Mouse (Mus musculus) CH12.LX (cell line): ENCODE measurements around the gene Ceacam9. TPM values are rescaled to one million over a fixed set of nuclear protein-coding genes. Genes with fewer than 3 reads are reported as not detected.

ENCODE experiments used
- DNase-seq: peaks from one replicate; pipeline ENCODE4 v3.0.0-alpha.2; 2013; ENCODE audit errors: extremely low read depth
- H3K27ac ChIP-seq: 2 replicates; pipeline ENCODE4 v1.5.1; 2012; ENCODE audit warnings: low read depth, mild to moderate bottlenecking, control low read depth, moderate library complexity; ENCODE audit not compliant: insufficient read depth
- H3K27me3 ChIP-seq: replicated peaks from 2 replicates; pipeline ENCODE3; 2012; ENCODE audit warnings: inconsistent platforms
- H3K36me3 ChIP-seq, 2 experiments: replicated peaks in 1 of 2; 2 replicates each; pipeline versions ENCODE3 to v1.6.1; 2012; ENCODE audit warnings: inconsistent platforms in 1 of 2, low read length in 1 of 2, mild to moderate bottlenecking in 1 of 2, mixed read lengths in 1 of 2, moderate library complexity in 1 of 2; ENCODE audit not compliant: control insufficient read depth in 1 of 2, insufficient read depth in 1 of 2
- H3K4me1 ChIP-seq, 2 experiments: 2 replicates each; pipeline ENCODE4 v1.6.1; 2012; ENCODE audit warnings: inconsistent platforms in 1 of 2, moderate library complexity in 1 of 2; ENCODE audit not compliant: insufficient read depth in 2 of 2, control insufficient read depth in 1 of 2
- H3K4me2 ChIP-seq: 2 replicates; pipeline ENCODE4 v1.6.1; 2012; ENCODE audit warnings: low read depth, mild to moderate bottlenecking, control low read depth; ENCODE audit not compliant: poor library complexity, insufficient read depth, severe bottlenecking
- H3K4me3 ChIP-seq, 3 experiments: fragments of 150-350 bp in 1 of 3; sonication (generic) in 1 of 3; replicated peaks in 1 of 3; 2 replicates each; pipeline versions ENCODE3 to v1.5.1; 2011 to 2012; ENCODE audit warnings: low read depth in 2 of 3, low read length in 2 of 3, mild to moderate bottlenecking in 2 of 3, moderate library complexity in 2 of 3, control low read depth in 1 of 3, improper control_type of control experiment in 1 of 3, inconsistent platforms in 1 of 3, mixed read lengths in 1 of 3; ENCODE audit not compliant: poor library complexity in 1 of 3
- H3K79me2 ChIP-seq: replicated peaks from 2 replicates; pipeline ENCODE4 v1.6.1; 2012; ENCODE audit warnings: mild to moderate bottlenecking, moderate library complexity; ENCODE audit not compliant: control insufficient read depth, poor library complexity, insufficient read depth, severe bottlenecking; ENCODE audit errors: extremely low read depth
- H3K9ac ChIP-seq: 2 replicates; pipeline ENCODE4 v1.6.1; 2012; ENCODE audit warnings: low read depth, mild to moderate bottlenecking, control low read depth, moderate library complexity; ENCODE audit not compliant: insufficient read depth
- H3K9me3 ChIP-seq: replicated peaks from 2 replicates; pipeline ENCODE3; 2012; ENCODE audit warnings: low read length, inconsistent platforms, mixed read lengths
- BHLHE40 ChIP-seq: IDR thresholded peaks from 2 replicates; pipeline ENCODE4 v1.6.1; 2011; ENCODE audit warnings: mild to moderate bottlenecking, low read depth, low read length, improper control_type of control experiment
- CHD1 ChIP-seq: IDR thresholded peaks from 2 replicates; pipeline ENCODE4 v1.6.1; 2012; ENCODE audit warnings: low read depth, low read length, improper control_type of control experiment, inconsistent platforms
- CHD2 ChIP-seq: IDR thresholded peaks from 2 replicates; pipeline ENCODE4 v1.6.1; 2011; ENCODE audit warnings: low read length, improper control_type of control experiment
- CTCF ChIP-seq, 2 experiments: IDR thresholded peaks in 1 of 2; conservative IDR thresholded peaks in 1 of 2; 2 replicates each; pipeline ENCODE4 v1.5.1; 2011 to 2012; ENCODE audit warnings: low read depth in 2 of 2, low read length in 2 of 2, improper control_type of control experiment in 1 of 2, inconsistent platforms in 1 of 2, mild to moderate bottlenecking in 1 of 2, moderate library complexity in 1 of 2
- E2F4 ChIP-seq: IDR thresholded peaks from 2 replicates; pipeline ENCODE4 v1.6.1; 2011; ENCODE audit warnings: low read depth, low read length, improper control_type of control experiment; ENCODE audit not compliant: insufficient replicate concordance
- ELF1 ChIP-seq: IDR thresholded peaks from 2 replicates; pipeline ENCODE4 v1.6.1; 2014; ENCODE audit warnings: low read depth, mild to moderate bottlenecking, inconsistent platforms, low read length, improper control_type of control experiment
- EP300 ChIP-seq: IDR thresholded peaks from 2 replicates; pipeline ENCODE4 v1.6.1; 2011; ENCODE audit warnings: low read length, improper control_type of control experiment
- ETS1 ChIP-seq: conservative IDR thresholded peaks from 2 replicates; pipeline ENCODE4 v1.6.1; 2012; ENCODE audit warnings: low read depth, mild to moderate bottlenecking, inconsistent platforms, low read length, improper control_type of control experiment, moderate library complexity
- GABPA ChIP-seq: IDR thresholded peaks from 2 replicates; pipeline ENCODE4 v1.6.1; 2012; ENCODE audit warnings: low read depth, low read length, improper control_type of control experiment, inconsistent platforms; ENCODE audit not compliant: insufficient replicate concordance
- HCFC1 ChIP-seq: IDR thresholded peaks from 2 replicates; pipeline ENCODE4 v1.6.1; 2012; ENCODE audit warnings: low read depth, mild to moderate bottlenecking, inconsistent platforms, low read length, improper control_type of control experiment
- IRF4 ChIP-seq: IDR thresholded peaks from 2 replicates; pipeline ENCODE4 v1.6.1; 2014; ENCODE audit warnings: low read depth, mild to moderate bottlenecking, inconsistent platforms, low read length, improper control_type of control experiment
- JUN ChIP-seq: IDR thresholded peaks from 2 replicates; pipeline ENCODE4 v1.6.1; 2011; ENCODE audit warnings: low read depth, mild to moderate bottlenecking, low read length, improper control_type of control experiment, moderate library complexity; ENCODE audit not compliant: insufficient read depth
- JUND ChIP-seq: conservative IDR thresholded peaks from 2 replicates; pipeline ENCODE4 v1.6.1; 2011; ENCODE audit warnings: low read depth, low read length, improper control_type of control experiment
- KAT2A ChIP-seq: IDR thresholded peaks from 2 replicates; pipeline ENCODE4 v1.6.1; 2012; ENCODE audit warnings: low read length, improper control_type of control experiment, inconsistent platforms; ENCODE audit not compliant: insufficient replicate concordance
- MAFK ChIP-seq: IDR thresholded peaks from 2 replicates; pipeline ENCODE4 v1.6.1; 2011; ENCODE audit warnings: low read length, improper control_type of control experiment; ENCODE audit not compliant: insufficient replicate concordance
- MAX ChIP-seq: IDR thresholded peaks from 2 replicates; pipeline ENCODE4 v1.6.1; 2011; ENCODE audit warnings: low read length, improper control_type of control experiment
- MAZ ChIP-seq: IDR thresholded peaks from 2 replicates; pipeline ENCODE4 v1.6.1; 2012; ENCODE audit warnings: low read depth, mild to moderate bottlenecking, inconsistent platforms, low read length, improper control_type of control experiment, moderate library complexity
- MEF2A ChIP-seq: IDR thresholded peaks from 2 replicates; pipeline ENCODE4 v1.6.1; 2014; ENCODE audit warnings: low read depth, mild to moderate bottlenecking, inconsistent platforms, low read length, improper control_type of control experiment, borderline replicate concordance
- MXI1 ChIP-seq: IDR thresholded peaks from 2 replicates; pipeline ENCODE4 v1.6.1; 2011; ENCODE audit warnings: mild to moderate bottlenecking, low read depth, low read length, improper control_type of control experiment
- MYC ChIP-seq: IDR thresholded peaks from 2 replicates; pipeline ENCODE4 v1.6.1; 2011; ENCODE audit warnings: low read depth, mild to moderate bottlenecking, improper control_type of control experiment, low read length
- NELFE ChIP-seq: IDR thresholded peaks from 2 replicates; pipeline ENCODE4 v1.6.1; 2011; ENCODE audit warnings: low read depth, low read length, improper control_type of control experiment
- NRF1 ChIP-seq: IDR thresholded peaks from 2 replicates; pipeline ENCODE4 v1.6.1; 2014; ENCODE audit warnings: low read depth, mild to moderate bottlenecking, inconsistent platforms, low read length, improper control_type of control experiment, moderate library complexity
- PAX5 ChIP-seq: IDR thresholded peaks from 2 replicates; pipeline ENCODE4 v1.6.1; 2012; ENCODE audit warnings: low read length, inconsistent platforms, mixed read lengths
- POLR2A ChIP-seq: IDR thresholded peaks from 2 replicates; pipeline ENCODE4 v1.6.1; 2011; ENCODE audit warnings: low read depth, mild to moderate bottlenecking, improper control_type of control experiment, low read length
- POLR2AphosphoS2 ChIP-seq: IDR thresholded peaks from 2 replicates; pipeline ENCODE4 v1.6.1; 2011; ENCODE audit warnings: low read depth, low read length, improper control_type of control experiment
- RAD21 ChIP-seq: IDR thresholded peaks from 2 replicates; pipeline ENCODE4 v1.6.1; 2011; ENCODE audit warnings: low read depth, mild to moderate bottlenecking, low read length, improper control_type of control experiment, moderate library complexity
- RCOR1 ChIP-seq: conservative IDR thresholded peaks from 2 replicates; pipeline ENCODE4 v1.6.1; 2012; ENCODE audit warnings: low read depth, mild to moderate bottlenecking, inconsistent platforms, low read length, improper control_type of control experiment
- SIN3A ChIP-seq: IDR thresholded peaks from 2 replicates; pipeline ENCODE4 v1.6.1; 2012; ENCODE audit warnings: low read length, improper control_type of control experiment, inconsistent platforms
- SMC3 ChIP-seq: IDR thresholded peaks from 2 replicates; pipeline ENCODE4 v1.6.1; 2011; ENCODE audit warnings: low read depth, low read length, improper control_type of control experiment
- TBP ChIP-seq: conservative IDR thresholded peaks from 2 replicates; pipeline ENCODE4 v1.6.1; 2011; ENCODE audit warnings: low read depth, low read length, improper control_type of control experiment
- TCF12 ChIP-seq: IDR thresholded peaks from 2 replicates; pipeline ENCODE4 v1.6.1; 2014; ENCODE audit warnings: low read depth, mild to moderate bottlenecking, inconsistent platforms, low read length, improper control_type of control experiment
- UBTF ChIP-seq: IDR thresholded peaks from 2 replicates; pipeline ENCODE4 v1.6.1; 2012; ENCODE audit warnings: low read depth, mild to moderate bottlenecking, inconsistent platforms, low read length, improper control_type of control experiment, moderate library complexity
- USF1 ChIP-seq: IDR thresholded peaks from 2 replicates; pipeline ENCODE4 v1.6.1; 2014; ENCODE audit warnings: low read depth, mild to moderate bottlenecking, inconsistent platforms, low read length, improper control_type of control experiment
- USF2 ChIP-seq: conservative IDR thresholded peaks from 2 replicates; pipeline ENCODE4 v1.6.1; 2011; ENCODE audit warnings: low read depth, low read length, improper control_type of control experiment
- ZC3H11A ChIP-seq: IDR thresholded peaks from 2 replicates; pipeline ENCODE4 v1.6.1; 2012; ENCODE audit warnings: low read depth, mild to moderate bottlenecking, inconsistent platforms, low read length, improper control_type of control experiment
- ZKSCAN1 ChIP-seq: IDR thresholded peaks from 2 replicates; pipeline ENCODE4 v1.6.1; 2012; ENCODE audit warnings: low read depth, inconsistent platforms, low read length, improper control_type of control experiment, borderline replicate concordance
- ZMIZ1 ChIP-seq: IDR thresholded peaks from 2 replicates; pipeline ENCODE4 v1.6.1; 2012; ENCODE audit warnings: low read depth, mild to moderate bottlenecking, inconsistent platforms, low read length, improper control_type of control experiment
- ZNF384 ChIP-seq: IDR thresholded peaks from 2 replicates; pipeline ENCODE4 v1.6.1; 2012; ENCODE audit warnings: low read depth, low read length, improper control_type of control experiment, inconsistent platforms
- dilution Hi-C: fragments of 300-500 bp; cut with MboI; formaldehyde crosslinking; loops from 2 replicates; pipeline ENCODE4 v1.14.3; 2020; ENCODE audit warnings: low sequenced_read_pairs; ENCODE audit not compliant: extremely low pct_unique_long_range_greater_than_20kb, extremely low pct_ligation_motif_present
- in situ Hi-C: fragments of 300-500 bp; cut with MboI; formaldehyde crosslinking; loops from 3 replicates; pipeline ENCODE4 v1.14.3; 2019; ENCODE audit warnings: low sequenced_read_pairs, low pct_ligation_motif_present, low pct_unique_long_range_greater_than_20kb, mixed read lengths
- polyA plus RNA-seq: library from polyadenylated mRNA; unstranded; fragments of >175 nt; gene quantifications from 2 replicates; pipeline ENCODE4 v1.2.1, GENCODE M21; 2012; ENCODE audit warnings: low read depth; ENCODE audit not compliant: insufficient read length
- total RNA-seq, 2 experiments: library from RNA; depleted of rRNA; stranded (reverse); fragments of 300-350 nt in 1 of 2; fragments of >200 nt in 1 of 2; gene quantifications; 2 replicates each; pipeline ENCODE4 v1.2.3; 2012 to 2014

The Ceacam9 gene
- total and polyA plus RNA-seq, 3 experiments = 0.21 TPM; not detected in 2

DNA sequence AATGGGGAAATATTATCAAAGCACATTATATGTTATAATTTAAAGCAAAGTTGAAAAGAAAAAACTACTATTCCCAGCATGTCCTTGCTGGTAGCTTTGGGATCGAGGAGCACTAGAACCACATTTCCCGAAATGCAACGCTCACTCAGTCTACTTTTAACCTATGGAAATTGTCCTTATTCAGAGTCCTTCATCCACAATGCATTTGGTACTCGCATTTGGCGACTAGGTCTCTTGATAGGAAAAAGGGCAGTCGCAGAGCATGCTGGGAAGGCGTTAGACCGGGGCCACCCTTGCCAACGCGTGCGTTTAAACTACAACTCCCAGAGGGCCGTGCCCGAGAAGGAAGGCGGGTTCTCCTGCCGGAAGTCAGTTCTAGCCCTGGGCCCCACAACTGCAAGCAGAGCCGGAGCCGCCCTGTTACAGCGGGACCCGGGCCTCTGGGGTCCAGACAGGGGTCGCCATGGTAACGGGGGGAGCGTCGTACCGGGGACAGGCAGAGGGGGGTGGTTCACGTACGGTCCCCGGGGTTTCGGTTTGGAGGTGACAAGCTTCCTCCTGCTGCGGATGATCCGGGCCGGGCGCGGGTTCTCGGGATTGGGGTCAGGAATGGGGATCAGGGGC lies 16.5 kb downstream of the Ceacam9 start, which contains the start of gene Ap2s1:
TSS of gene Ap2s1 (plus strand) at position 338 of the 624 bp plus-strand sequence.
- no peaks in the 10 kb centered on the region for H3K27me3 ChIP-seq
- in situ Hi-C loops = no loop called here
- peak; percentile 99 for DNase-seq
- dilution Hi-C loops = no loop called here
- H3K9me3 ChIP-seq = no peaks in the 10 kb centered on the region
- H3K27ac ChIP-seq = no peak within 1 kb of the TSS
- H3K4me2 ChIP-seq = peak within 1 kb of the TSS; percentile 89
- H3K9ac ChIP-seq = peak within 1 kb of the TSS; percentile 81
- peaks cover 12% of the 10 kb centered on the region; the same call in 1 of the 2 replicates for H3K79me2 ChIP-seq
- H3K4me3 ChIP-seq = peak within 1 kb of the TSS; percentile 79 to 95 (median 94)
- H3K4me1 ChIP-seq = peaks cover 5 to 21% of the 10 kb centered on the region in 2 experiments
- H3K36me3 ChIP-seq = peaks cover 3 to 27% of the 10 kb centered on the region in 2 experiments
- TF ChIP-seq NRF1 (peak; percentile 59), EP300 (no peak), E2F4 (no peak), ZNF384 (no peak), POLR2AphosphoS2 (no peak), CHD1 (no peak), MAZ (no peak), ZC3H11A (no peak), MEF2A (peak; percentile 40; the same call in 1 of the 2 replicates), ETS1 (no peak), MAFK (no peak), TBP (peak; percentile 67), MXI1 (peak; percentile 53; the same call in 1 of the 2 replicates), SMC3 (no peak), GABPA (peak; percentile 67; the same call in 1 of the 2 replicates), POLR2A (peak; percentile 70), ZKSCAN1 (no peak), JUND (no peak), USF2 (no peak), BHLHE40 (no peak), ZMIZ1 (peak; percentile 40; the same call in 1 of the 2 replicates), CTCF (conservative IDR thresholded peaks at IDR 0.05 in 1 of 2, IDR thresholded peaks at IDR 0.05 in 1 of 2; ENCODE audit: low read depth in 2 of 2, low read length in 2 of 2) (no peak), HCFC1 (peak; percentile 99), NELFE (0 out of 2 replicates have a peak, but pooled peaks have one; percentile 26), SIN3A (peak; percentile 85), MAX (0 out of 2 replicates have a peak, but pooled peaks have one; percentile 43), MYC (peak; percentile 89), JUN (no peak), UBTF (no peak), IRF4 (peak; percentile 39; the same call in 1 of the 2 replicates), CHD2 (peak; percentile 92), TCF12 (peak; percentile 70; the same call in 1 of the 2 replicates), RAD21 (no peak), USF1 (no peak), PAX5 (no peak), KAT2A (peak; percentile 99), ELF1 (peak; percentile 92), RCOR1 (no peak)
